Mouse (Mus musculus) limb, embryonic 13.5 days (tissue): ENCODE data around the gene Nedd8. TPM values are rescaled to one million over a fixed set of nuclear protein-coding genes. Genes with fewer than 3 reads are reported as not detected.

Experiments
- polyA plus RNA-seq: library from polyadenylated mRNA; unstranded; fragments of >200 nt; fragmentation: Nextera tagmentation; extraction: Ambion mirVana; gene quantifications from 2 replicates; pipeline ENCODE4 v1.2.1, GENCODE M21; 2015

Gene Nedd8
- polyA plus RNA-seq, 1 experiment from 2014 or later = 624 TPM

Other genes with a start within 250 kb of the Nedd8 start
- gene Dhrs4, start 193.4 kb downstream of the Nedd8 start, polyA plus RNA-seq = 87.4 and 89.1 TPM in 2 replicates
- gene Carmil3, start 181.5 kb downstream of the Nedd8 start, polyA plus RNA-seq = 2.7 and 3.3 TPM in 2 replicates
- gene Cpne6, start 161.7 kb downstream of the Nedd8 start, polyA plus RNA-seq = 0.32 and 0.78 TPM in 2 replicates
- not detected in 2 replicates for gene Nrl, start 147.1 kb downstream of the Nedd8 start, polyA plus RNA-seq
- 36.9 and 38.0 TPM in 2 replicates for gene Pck2, start 131.9 kb downstream of the Nedd8 start, polyA plus RNA-seq
- gene Dcaf11, start 112.1 kb downstream of the Nedd8 start, polyA plus RNA-seq = 55.9 and 58.7 TPM in 2 replicates
- 0.74 TPM in 1 of 2 replicates, not detected in the other for gene A730061H03Rik, start 111.7 kb downstream of the Nedd8 start, polyA plus RNA-seq
- 22.5 and 25.5 TPM in 2 replicates for gene Fitm1, start 96.5 kb downstream of the Nedd8 start, polyA plus RNA-seq
- gene Psme1, start 94.0 kb downstream of the Nedd8 start, polyA plus RNA-seq = 145 and 150 TPM in 2 replicates
- 4.9 and 5.0 TPM in 2 replicates for gene Emc9, start 86.8 kb downstream of the Nedd8 start, polyA plus RNA-seq
- gene Psme2, start 81.0 kb downstream of the Nedd8 start, polyA plus RNA-seq = 251 and 280 TPM in 2 replicates
- gene Rnf31, start 80.4 kb downstream of the Nedd8 start, polyA plus RNA-seq = 22.5 and 23.2 TPM in 2 replicates
- gene Irf9, start 68.6 kb downstream of the Nedd8 start, polyA plus RNA-seq = 11.2 and 11.4 TPM in 2 replicates
- gene Rec8, start 54.1 kb downstream of the Nedd8 start, polyA plus RNA-seq = 6.1 and 7.0 TPM in 2 replicates
- 107 and 113 TPM in 2 replicates for gene Ipo4, start 36.2 kb downstream of the Nedd8 start, polyA plus RNA-seq
- 1.3 and 1.9 TPM in 2 replicates for gene Gm49378, start 34.2 kb downstream of the Nedd8 start, polyA plus RNA-seq
- 108 and 113 TPM in 2 replicates for gene Tm9sf1, start 28.3 kb downstream of the Nedd8 start, polyA plus RNA-seq
- gene Tssk4, start 21.9 kb downstream of the Nedd8 start, polyA plus RNA-seq = 0.91 and 1.0 TPM in 2 replicates
- gene Mdp1, start 11.6 kb downstream of the Nedd8 start, polyA plus RNA-seq = 68.7 and 69.5 TPM in 2 replicates
- 70.2 and 72.7 TPM in 2 replicates for gene Gmpr2, start 183 bp downstream of the Nedd8 start, polyA plus RNA-seq
- 43.4 and 44.0 TPM in 2 replicates for gene Tinf2, start 9.7 kb upstream of the Nedd8 start, polyA plus RNA-seq
- 5.0 and 5.7 TPM in 2 replicates for gene Tgm1, start 41.8 kb upstream of the Nedd8 start, polyA plus RNA-seq
- 24.8 and 26.2 TPM in 2 replicates for gene Rabggta, start 50.1 kb upstream of the Nedd8 start, polyA plus RNA-seq
- 78.1 and 89.9 TPM in 2 replicates for gene Dhrs1, start 73.6 kb upstream of the Nedd8 start, polyA plus RNA-seq
- gene Nop9, start 73.6 kb upstream of the Nedd8 start, polyA plus RNA-seq = 41.8 and 42.8 TPM in 2 replicates
- gene Cideb, start 86.3 kb upstream of the Nedd8 start, polyA plus RNA-seq = 0.45 and 0.72 TPM in 2 replicates
- gene Ltb4r2, start 89.3 kb upstream of the Nedd8 start, polyA plus RNA-seq = 0.36 and 0.64 TPM in 2 replicates
- 0.45 and 0.51 TPM in 2 replicates for gene Ltb4r1, start 93.8 kb upstream of the Nedd8 start, polyA plus RNA-seq
- 20.9 and 25.6 TPM in 2 replicates for gene Adcy4, start 112.0 kb upstream of the Nedd8 start, polyA plus RNA-seq
- 31.0 and 37.1 TPM in 2 replicates for gene Ripk3, start 116.7 kb upstream of the Nedd8 start, polyA plus RNA-seq
- 124 and 128 TPM in 2 replicates for gene Nfatc4, start 151.0 kb upstream of the Nedd8 start, polyA plus RNA-seq
- 28.2 and 34.2 TPM in 2 replicates for gene Nynrin, start 181.9 kb upstream of the Nedd8 start, polyA plus RNA-seq
- 0.17 and 0.31 TPM in 2 replicates for gene Cbln3, start 212.3 kb upstream of the Nedd8 start, polyA plus RNA-seq
- gene Khnyn, start 212.8 kb upstream of the Nedd8 start, polyA plus RNA-seq = 24.2 and 25.5 TPM in 2 replicates
- gene Sdr39u1, start 228.2 kb upstream of the Nedd8 start, polyA plus RNA-seq = 98.8 and 104 TPM in 2 replicates